ENCODE assay signal across 40 mouse cellular contexts in genomic region chr4:114773316-114773715, GRCm38 (mm10). TPM values are rescaled to one million over a fixed set of nuclear protein-coding genes. Genes with fewer than 3 reads are reported as not detected.
A peak's percentile ranks its signal among the peaks of the same experiment; 100 is the strongest.
DNase-seq lines count a peak whose midpoint lies in the region; ATAC-seq lines count a peak whose summit lies in the region.
"Had no signal": no experiment of that assay in that cellular context is flagged by ENCODE, and none has a peak within 500 bp of the region (broad histone marks: within the 10 kb centered on the region; RNA-seq: fewer than 3 reads in every experiment).

No protein-coding gene starts in this region.

- H3K4me3 ChIP-seq in heart, embryonic 10.5 days, result no peak overlapping the region
- H3K4me3 ChIP-seq in neural tube, embryonic 15.5 days (replicated peaks), result no peak overlapping the region
- H3K4me3 ChIP-seq: forebrain, embryonic 15.5 days; heart, embryonic 13.5 days; left cerebral cortex, adult 2 months; limb, embryonic 15.5 days; midbrain, embryonic 12.5 days had no signal

- no peak overlapping the region for H3K9ac ChIP-seq in neural tube, embryonic 15.5 days (replicated peaks)
- H3K9ac ChIP-seq: forebrain, embryonic 15.5 days; heart, embryonic 13.5 days; limb, embryonic 15.5 days; midbrain, embryonic 12.5 days had no signal

- H3K27ac ChIP-seq in heart, embryonic 10.5 days, result no peak overlapping the region
- H3K27ac ChIP-seq in neural tube, embryonic 15.5 days (replicated peaks), result no peak overlapping the region
- H3K27ac ChIP-seq: forebrain, embryonic 15.5 days; heart, embryonic 13.5 days; hindbrain, postnatal 0 days; left cerebral cortex, adult 2 months; limb, embryonic 15.5 days; midbrain, embryonic 12.5 days had no signal

- intact Hi-C loops in heart, postnatal 14 days (cut with DNase I), result no loop called here

- H3K36me3 ChIP-seq in heart, embryonic 10.5 days, result no peaks in the 10 kb centered on the region
- no peaks in the 10 kb centered on the region for H3K36me3 ChIP-seq in neural tube, embryonic 15.5 days
- H3K36me3 ChIP-seq: forebrain, embryonic 15.5 days; heart, embryonic 13.5 days; limb, embryonic 15.5 days; midbrain, embryonic 12.5 days had no signal

- H3K9me3 ChIP-seq in heart, embryonic 10.5 days, result no peaks in the 10 kb centered on the region
- H3K9me3 ChIP-seq in neural tube, embryonic 15.5 days (replicated peaks), result no peaks in the 10 kb centered on the region
- H3K9me3 ChIP-seq: forebrain, embryonic 15.5 days; heart, embryonic 13.5 days; limb, embryonic 15.5 days; midbrain, embryonic 12.5 days had no signal

- no peak for ATAC-seq in neural tube, embryonic 15.5 days (ENCODE audit: low FRiP score)
- ATAC-seq: forebrain, embryonic 15.5 days; hindbrain, postnatal 0 days; intestine, postnatal 0 days had no signal

- peaks cover 5% of the 10 kb centered on the region for H3K4me1 ChIP-seq in heart, embryonic 10.5 days
- no peaks in the 10 kb centered on the region for H3K4me1 ChIP-seq in neural tube, embryonic 15.5 days
- H3K4me1 ChIP-seq: forebrain, embryonic 15.5 days; heart, embryonic 13.5 days had no signal

- WGBS in heart, embryonic 10.5 days, result 83% methylated on average over 1 of the region's 1 CpGs
- 97% methylated on average over 1 of the region's 1 CpGs for WGBS in neural tube, embryonic 15.5 days

- peak; percentile 53 for DNase-seq in heart, embryonic 10.5 days (ENCODE audit: low spot score)
- no peak for DNase-seq in heart, postnatal 14 days
- peak; percentile 6 to 25 for DNase-seq in layer of hippocampus, adult 8-10 months (ENCODE audit: low spot score in 2 of 2)
- DNase-seq in layer of hippocampus, adult 9-10 months (ENCODE audit: low spot score), result no peak
- peak; percentile 11 for DNase-seq in neural tube, embryonic 10.5 days (ENCODE audit: extremely low spot score, low spot score)
- DNase-seq in layer of hippocampus, adult 9-11 months, result peak; percentile 61
- DNase-seq in cerebellum, adult 9-11 months, result no peak
- DNase-seq: adrenal gland, postnatal 14 days; cerebellum, adult 2 months; cerebellum, postnatal 25 days; gastrocnemius, postnatal 25 days; heart, adult 18-20 months; heart, postnatal 10 days; kidney, adult 9 months; kidney, postnatal 10 days; lung, postnatal 36 days; retina, postnatal 1 day; right cerebral cortex, postnatal 14 days; thymus, adult 18-20 months; thymus, postnatal 25 days had no signal

- no peaks in the 10 kb centered on the region; the same call in 1 of the 2 replicates for H3K27me3 ChIP-seq in heart, embryonic 10.5 days (ENCODE audit: insufficient read depth, poor library complexity, severe bottlenecking)
- no peaks in the 10 kb centered on the region for H3K27me3 ChIP-seq in neural tube, embryonic 15.5 days (replicated peaks)
- H3K27me3 ChIP-seq: forebrain, embryonic 15.5 days; heart, embryonic 13.5 days; midbrain, embryonic 12.5 days had no signal

- no peak overlapping the region for H3K4me2 ChIP-seq in neural tube, embryonic 15.5 days
- H3K4me2 ChIP-seq: forebrain, embryonic 15.5 days; heart, embryonic 13.5 days; limb, embryonic 15.5 days; midbrain, embryonic 12.5 days had no signal

RNA-seq across cellular contexts. Expression of gene Gm12830, which starts 48.2 kb away (rescaled TPM):
- not detected in 2 replicates for polyA plus RNA-seq in heart, embryonic 10.5 days (2016; fragmentation: Nextera tagmentation; extraction: Ambion mirVana)
- total RNA-seq in heart, postnatal 14 days (2021), result not detected
- not detected for total RNA-seq in layer of hippocampus, adult 8-10 months (2022)
- not detected in 2 replicates for polyA plus RNA-seq in neural tube, embryonic 15.5 days (2015; fragmentation: Nextera tagmentation; extraction: Ambion mirVana)
- total RNA-seq: adrenal gland, postnatal 14 days; gastrocnemius, adult 18-20 months; gastrocnemius, postnatal 25 days; heart, adult 18-20 months; heart, postnatal 10 days; hindbrain, postnatal 0 days; left cerebral cortex, adult 2 months; left cerebral cortex, postnatal 36 days; megakaryocyte, adult 5-6 weeks had no signal
- polyA plus RNA-seq: cerebellum, adult 2 months; embryonic facial prominence, embryonic 11.5 days; forebrain, embryonic 15.5 days; frontal cortex, adult 2 months; heart, embryonic 13.5 days; hindbrain, embryonic 11.5 days; hindbrain, postnatal 0 days; intestine, postnatal 0 days; large intestine, adult 2 months; limb, embryonic 15.5 days; liver, embryonic 16.5 days; lung, embryonic 16.5 days; midbrain, embryonic 12.5 days; neural tube, embryonic 14.5 days; small intestine, adult 2 months; stomach, embryonic 16.5 days had no signal

Comparison
In these comparisons a context has a peak if more than half of its experiments do, and no peak if none do; other contexts are left out.
1. DNase-seq: peak in heart, embryonic 10.5 days (single experiment), layer of hippocampus, adult 8-10 months (2 of 2), neural tube, embryonic 10.5 days (single experiment) and layer of hippocampus, adult 9-11 months (single experiment); none in heart, postnatal 14 days (0 of 2), layer of hippocampus, adult 9-10 months (single experiment) and cerebellum, adult 9-11 months (single experiment).